Mouse (Mus musculus): ENCODE results near the gene Gm6592.
"Not testable (repeated sequence)": the region's sequence is repeated elsewhere in the genome, so short reads cannot be mapped to it uniquely, and the experiment has no call there.

The Gm6592 gene

GRCm38 (mm10) chrX:8843694-8844093 lies at the start of gene Gm6592:
Gm6592 (plus strand) TSS chrX:8843994.
- DNase-seq (ENCODE audit: extremely low read depth, low read depth): no peak

GRCm38 (mm10) chrX:8803391-8803790 lies 40.4 kb upstream of the Gm6592 start, which contains the start of gene Ssxb5:
Ssxb5 (plus strand) TSS chrX:8803691.
- DNase-seq (ENCODE audit: extremely low read depth, low read depth): not testable (repeated sequence)

- no peak for DNase-seq (ENCODE audit: extremely low read depth, low read depth)
These were observed 11.8 kb upstream of the Gm6592 start for GRCm38 (mm10) chrX:8832043-8832442.

GRCm38 (mm10) chrX:8852486-8852885 lies 8.7 kb downstream of the Gm6592 start:
- no peak for DNase-seq (ENCODE audit: extremely low read depth, low read depth)

DNA sequence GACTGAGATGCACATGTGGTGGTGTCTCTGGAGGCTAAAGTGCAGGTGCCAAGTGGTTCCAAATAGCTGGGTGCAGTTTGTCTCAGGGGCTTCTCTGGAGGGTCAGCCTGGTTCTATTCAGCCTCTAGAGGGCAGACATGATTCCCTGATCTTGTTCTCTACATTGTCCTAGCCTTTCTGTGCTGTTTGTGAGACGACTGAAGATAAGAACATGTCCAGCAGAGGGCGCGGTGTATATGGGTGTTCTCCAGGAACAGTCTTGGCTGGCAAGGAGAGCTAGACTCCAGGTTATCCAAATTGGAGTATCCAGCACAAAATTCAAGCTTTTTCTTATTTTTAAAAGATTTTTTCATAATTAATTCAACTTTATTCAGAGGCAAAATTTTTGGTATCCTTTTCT lies 20.5 kb downstream of the Gm6592 start:
- DNase-seq (ENCODE audit: extremely low read depth, low read depth): not testable (repeated sequence)

- not testable (repeated sequence) for DNase-seq (ENCODE audit: extremely low read depth, low read depth)
These were observed 30.2 kb downstream of the Gm6592 start, which contains the start of gene Gm5751 for GRCm38 (mm10) chrX:8873953-8874352. Gm5751 (plus strand) TSS chrX:8874253.

DNA sequence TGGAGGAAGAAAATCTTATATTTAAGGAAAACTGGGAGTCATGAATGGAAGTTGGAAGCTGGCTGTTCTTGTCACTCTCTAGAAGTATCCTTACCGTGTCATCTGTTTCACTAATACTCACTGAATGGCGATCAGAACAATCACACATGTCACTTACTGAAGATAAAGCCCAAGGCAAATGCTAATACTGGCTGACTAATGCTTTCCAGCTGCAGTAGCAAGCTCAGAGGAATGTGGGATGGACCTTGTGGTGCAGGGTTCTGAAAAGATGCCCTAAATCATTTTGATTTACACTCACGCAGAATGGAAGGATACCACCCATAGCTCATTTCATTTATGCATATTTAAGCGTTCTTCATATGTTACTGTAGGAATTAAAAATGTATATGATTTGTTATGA lies 40.5 kb downstream of the Gm6592 start:
- DNase-seq (ENCODE audit: extremely low read depth, low read depth): no peak

GRCm38 (mm10) chrX:8891975-8892342 lies 48.2 kb downstream of the Gm6592 start:
- DNase-seq (ENCODE audit: extremely low read depth, low read depth): no peak

DNA sequence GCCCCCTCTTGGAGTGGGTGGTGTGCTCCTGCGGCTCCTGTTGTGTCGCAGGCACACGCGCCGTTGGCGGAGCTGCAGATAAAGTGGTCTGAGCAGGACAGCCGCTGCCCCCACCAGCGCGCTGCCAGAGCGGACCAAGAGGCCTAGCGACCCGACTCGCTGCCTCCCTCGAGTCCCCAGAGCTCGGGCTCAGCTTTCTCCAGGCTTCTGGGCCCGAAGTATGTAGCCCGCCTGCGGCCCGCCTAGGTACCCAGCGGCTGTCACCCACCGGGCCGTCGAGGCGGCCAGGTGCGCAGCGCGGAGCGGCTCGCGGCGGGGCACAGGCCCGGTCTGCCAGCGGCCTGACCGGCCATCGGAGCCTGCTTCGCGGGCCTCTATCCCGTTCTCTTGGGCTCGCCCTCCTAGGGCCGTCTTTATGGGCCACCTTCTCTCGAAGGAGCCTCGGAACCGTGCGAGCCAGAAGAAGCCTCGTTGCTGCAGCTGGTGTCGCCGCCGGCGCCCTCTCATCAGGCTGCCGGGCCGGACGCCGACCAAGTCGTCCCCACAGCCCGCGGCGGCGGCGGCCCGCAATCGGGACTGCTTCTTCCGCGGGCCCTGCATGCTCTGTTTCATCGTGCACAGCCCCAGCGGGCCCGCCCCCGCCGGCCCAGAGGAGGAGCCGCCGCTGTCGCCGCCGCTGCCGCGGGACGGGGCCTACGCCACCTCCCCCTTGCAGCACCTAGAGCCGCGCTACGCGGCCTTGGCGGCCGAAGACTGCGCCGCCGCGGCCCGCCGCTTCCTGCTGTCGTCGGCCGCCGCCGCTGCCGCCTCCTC lies 48.8 kb downstream of the Gm6592 start, which contains the start of gene B630019K06Rik:
B630019K06Rik (plus strand) TSS at position 40 of the 813 bp plus-strand sequence.
- DNase-seq (ENCODE audit: extremely low read depth, low read depth): no peak

GRCm38 (mm10) chrX:8893182-8893651 lies 49.4 kb downstream of the Gm6592 start:
- DNase-seq (ENCODE audit: extremely low read depth, low read depth): no peak

All from MEL-GATA-1-ER (cell line).